Mouse (Mus musculus) stomach, embryonic 16.5 days (tissue): ENCODE results near the gene Hmcn1. TPM values are rescaled to one million over a fixed set of nuclear protein-coding genes. Genes with fewer than 3 reads are reported as not detected.

Source experiments
- ATAC-seq: fragments of 200-750 bp; cut with Nextera tagmentation; 2 replicates; pipeline ENCODE4 v1.8.0; 2017; ENCODE audit warnings: moderate number of reproducible peaks, moderate TSS enrichment; ENCODE audit not compliant: insufficient read depth, low FRiP score
- H3K27ac ChIP-seq: fragments of 300-500 bp; sonication (generic); 2 replicates; pipeline ENCODE4 v1.5.1; 2014; ENCODE audit warnings: low read length
- H3K27me3 ChIP-seq: fragments of 300-500 bp; sonication (generic); 2 replicates; pipeline ENCODE4 v1.6.1; 2014; ENCODE audit warnings: low read length, control low read depth, mixed read lengths; ENCODE audit not compliant: control insufficient read depth, insufficient read depth
- H3K36me3 ChIP-seq: fragments of 300-500 bp; sonication (generic); 2 replicates; pipeline ENCODE4 v1.6.1; 2014; ENCODE audit warnings: low read length; ENCODE audit not compliant: control insufficient read depth, insufficient read depth
- H3K4me1 ChIP-seq: fragments of 300-500 bp; sonication (generic); 2 replicates; pipeline ENCODE4 v1.6.1; 2014; ENCODE audit warnings: low read length, control low read depth, mixed read lengths; ENCODE audit not compliant: control insufficient read depth, insufficient read depth
- H3K4me2 ChIP-seq: fragments of 300-500 bp; sonication (generic); 2 replicates; pipeline ENCODE4 v1.6.1; 2014; ENCODE audit warnings: low read depth, low read length, mixed read lengths
- H3K4me3 ChIP-seq: fragments of 300-500 bp; sonication (generic); replicated peaks from 2 replicates; pipeline ENCODE4 v1.5.1; 2014; ENCODE audit warnings: mild to moderate bottlenecking, low read length
- H3K9ac ChIP-seq: fragments of 300-500 bp; sonication (generic); 2 replicates; pipeline ENCODE4 v1.6.1; 2014; ENCODE audit warnings: low read length
- H3K9me3 ChIP-seq: fragments of 300-500 bp; sonication (generic); replicated peaks from 2 replicates; pipeline ENCODE4 v1.6.1; 2016; ENCODE audit warnings: low read length, control low read depth; ENCODE audit not compliant: control insufficient read depth
- WGBS: fragments of 180-500 bp; shearing (Covaris S2); extraction: QIAGEN DNeasy Blood & Tissue Kit; methylation state at CpG from one replicate; pipeline ENCODE4 v1.1.7; 2014; 5-methylcytosine and 5-hydroxymethylcytosine counted together
- polyA plus RNA-seq: library from polyadenylated mRNA; unstranded; fragments of >200 nt; fragmentation: Nextera tagmentation; extraction: Ambion mirVana; gene quantifications from 2 replicates; pipeline ENCODE4 v1.2.1, GENCODE M21; 2015

Gene Hmcn1
- polyA plus RNA-seq, 1 experiment from 2014 or later, result 13.6 TPM

DNA sequence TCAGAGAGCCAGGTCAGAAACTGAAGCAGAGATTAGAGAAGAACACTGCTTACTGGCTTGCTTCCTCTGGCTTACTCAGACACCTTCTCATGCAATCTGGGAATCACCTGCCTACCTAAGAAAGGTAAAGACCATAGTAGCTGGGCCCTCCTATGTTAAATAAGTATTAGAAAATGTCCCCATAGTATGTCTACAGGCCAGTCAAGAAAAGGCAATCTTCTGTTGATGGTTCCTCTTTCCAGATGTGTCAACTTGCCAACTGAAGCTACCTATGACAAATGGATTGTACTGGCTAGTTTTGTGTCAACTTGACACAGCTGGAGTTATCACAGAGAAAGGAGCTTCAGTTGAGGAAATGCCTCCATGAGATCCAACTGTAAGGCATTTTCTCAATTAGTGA lies 40.1 kb upstream of the Hmcn1 start:
- Histone ChIP-seq H3K4me3 (no peak overlapping the region), H3K36me3 (no peaks in the 10 kb centered on the region), H3K4me1 (no peaks in the 10 kb centered on the region), H3K27me3 (no peaks in the 10 kb centered on the region), H3K27ac (no peak overlapping the region), H3K4me2 (no peak overlapping the region), H3K9ac (no peak overlapping the region), H3K9me3 (no peaks in the 10 kb centered on the region)
- ATAC-seq, result no peak

DNA sequence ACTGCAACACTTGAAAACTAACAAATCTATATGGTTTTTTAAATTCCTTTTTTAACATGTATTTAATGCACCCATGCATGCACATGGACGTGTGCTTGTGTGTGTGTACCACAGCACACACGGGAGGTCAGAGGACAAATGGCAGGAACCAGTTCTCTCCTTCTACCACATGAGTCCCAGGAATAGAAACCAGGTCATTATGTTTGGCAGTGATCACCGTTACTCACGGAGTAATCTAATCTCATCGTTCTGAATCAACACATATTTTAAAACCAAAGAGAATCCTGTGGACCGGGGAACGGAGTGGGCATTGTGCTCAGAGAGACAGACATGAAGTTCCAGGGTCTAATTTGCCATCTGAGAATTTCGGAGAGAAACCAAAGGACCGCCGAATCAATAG lies 38.3 kb upstream of the Hmcn1 start:
- WGBS, result 74% methylated on average over 10 of the region's 10 CpGs
- Histone ChIP-seq H3K36me3 (no peaks in the 10 kb centered on the region), H3K27ac (no peak overlapping the region)

DNA sequence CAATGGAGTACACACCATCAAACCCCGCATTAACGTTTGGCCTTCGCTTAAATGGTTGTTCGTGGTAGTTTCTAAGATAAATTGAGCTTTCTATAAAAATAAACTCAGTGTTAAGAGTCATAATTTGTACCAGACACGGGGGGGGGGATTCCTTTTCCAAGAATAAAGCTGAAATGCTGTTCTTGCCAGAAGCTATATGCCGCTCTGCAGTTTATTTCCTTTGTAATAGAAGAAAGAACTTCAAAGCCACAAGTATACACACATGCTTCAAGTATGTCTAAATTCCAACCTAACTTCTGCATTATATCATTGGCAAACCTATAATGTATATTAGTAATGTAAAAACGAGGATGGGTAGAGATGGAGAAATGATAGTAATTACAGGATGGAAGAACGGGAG lies 37.9 kb upstream of the Hmcn1 start:
- no peak overlapping the region for H3K4me2 ChIP-seq
- WGBS, result 65% methylated on average over 8 of the region's 8 CpGs
- no peaks in the 10 kb centered on the region for H3K27me3 ChIP-seq
- H3K9ac ChIP-seq, result no peak overlapping the region
- H3K36me3 ChIP-seq, result no peaks in the 10 kb centered on the region
- H3K4me3 ChIP-seq, result no peak overlapping the region
- no peak overlapping the region for H3K27ac ChIP-seq
- no peaks in the 10 kb centered on the region for H3K9me3 ChIP-seq
- no peaks in the 10 kb centered on the region for H3K4me1 ChIP-seq
- ATAC-seq, result no peak

More for the DNA sequence above, 38.3 kb upstream of the Hmcn1 start:
- no peak overlapping the region for H3K9ac ChIP-seq
- H3K4me3 ChIP-seq, result no peak overlapping the region
- no peak overlapping the region for H3K4me2 ChIP-seq
- H3K9me3 ChIP-seq, result no peaks in the 10 kb centered on the region
- no peak for ATAC-seq
- no peaks in the 10 kb centered on the region for H3K4me1 ChIP-seq
- no peaks in the 10 kb centered on the region for H3K27me3 ChIP-seq

DNA sequence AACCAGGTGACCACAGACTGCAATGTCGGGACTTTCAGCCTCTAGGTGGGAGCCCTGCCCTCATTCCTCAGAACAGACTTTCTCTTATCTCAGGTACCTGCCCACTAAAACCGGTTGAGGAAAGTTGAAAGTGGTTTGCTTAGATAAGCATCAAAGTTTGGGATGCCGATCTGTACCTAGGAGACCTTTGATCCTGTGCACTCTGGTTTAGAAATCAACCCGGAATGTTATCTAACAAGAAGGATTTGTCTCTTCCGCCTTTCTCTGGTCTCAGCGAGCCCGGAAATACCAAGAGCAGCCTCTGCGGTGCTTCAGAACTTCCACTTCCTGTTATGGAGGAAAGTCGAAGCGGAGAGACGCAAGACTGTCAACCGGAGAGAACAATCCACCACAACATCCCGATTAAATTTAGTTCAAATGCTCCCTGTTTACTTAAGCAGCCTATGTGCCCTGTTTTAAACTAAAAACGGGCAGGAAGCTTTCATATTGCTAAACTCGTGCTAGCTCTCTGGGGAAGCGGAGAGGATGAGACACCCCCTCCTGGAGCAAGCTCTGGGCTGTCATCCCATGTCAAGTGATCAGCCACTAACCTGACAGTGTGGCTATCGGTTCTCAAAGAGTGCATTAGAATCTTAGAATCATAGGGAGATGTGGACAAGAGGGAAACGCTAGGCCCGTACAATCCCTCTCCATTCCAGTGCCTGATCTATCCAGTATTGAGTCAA lies 32.0 kb upstream of the Hmcn1 start:
- no peak; the same call in 1 of the 2 replicates for ATAC-seq
- 68% methylated on average over 19 of the region's 19 CpGs for WGBS
- H3K4me3 ChIP-seq, result no peak overlapping the region
- no peak overlapping the region for H3K9ac ChIP-seq
- no peaks in the 10 kb centered on the region for H3K9me3 ChIP-seq
- no peak overlapping the region for H3K27ac ChIP-seq
- H3K4me1 ChIP-seq, result no peaks in the 10 kb centered on the region
- no peak overlapping the region for H3K4me2 ChIP-seq
- no peaks in the 10 kb centered on the region for H3K27me3 ChIP-seq
- H3K36me3 ChIP-seq, result no peaks in the 10 kb centered on the region

DNA sequence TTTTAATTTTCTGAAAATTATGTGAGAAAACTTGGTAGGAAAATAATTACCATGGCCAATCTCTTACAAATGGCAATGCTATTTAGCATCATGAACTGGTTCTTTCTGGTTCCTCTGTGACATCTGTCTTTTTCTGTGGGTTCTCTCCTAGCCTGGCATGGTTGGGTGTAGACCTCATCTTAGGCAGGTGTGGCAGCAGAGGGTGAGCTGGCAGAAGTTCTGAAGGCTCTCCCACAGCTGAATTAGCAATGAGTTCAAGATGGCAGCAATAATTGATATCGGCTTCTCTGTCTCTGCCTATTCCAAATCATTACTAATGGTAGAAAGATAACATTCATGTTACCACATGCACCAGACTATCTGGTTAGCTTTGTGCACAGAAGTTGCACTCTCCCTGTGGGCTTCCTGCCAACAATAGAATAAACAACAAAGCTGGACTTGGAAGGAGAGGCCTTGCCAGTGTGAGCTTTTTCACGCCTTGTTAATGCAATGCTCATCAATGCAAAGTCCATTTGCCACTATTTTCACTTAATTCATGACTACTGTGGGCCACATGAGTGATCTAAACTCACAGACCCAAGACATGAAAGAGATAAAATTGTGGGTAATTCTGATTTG lies 26.1 kb upstream of the Hmcn1 start:
- H3K4me3 ChIP-seq, result no peak overlapping the region
- H3K36me3 ChIP-seq, result no peaks in the 10 kb centered on the region
- no peaks in the 10 kb centered on the region for H3K4me1 ChIP-seq
- ATAC-seq, result no peak
- no peaks in the 10 kb centered on the region for H3K27me3 ChIP-seq
- 61% methylated on average over 2 of the region's 2 CpGs for WGBS
- no peak overlapping the region for H3K4me2 ChIP-seq
- no peaks in the 10 kb centered on the region for H3K9me3 ChIP-seq
- no peak overlapping the region for H3K9ac ChIP-seq
- no peak overlapping the region for H3K27ac ChIP-seq

DNA sequence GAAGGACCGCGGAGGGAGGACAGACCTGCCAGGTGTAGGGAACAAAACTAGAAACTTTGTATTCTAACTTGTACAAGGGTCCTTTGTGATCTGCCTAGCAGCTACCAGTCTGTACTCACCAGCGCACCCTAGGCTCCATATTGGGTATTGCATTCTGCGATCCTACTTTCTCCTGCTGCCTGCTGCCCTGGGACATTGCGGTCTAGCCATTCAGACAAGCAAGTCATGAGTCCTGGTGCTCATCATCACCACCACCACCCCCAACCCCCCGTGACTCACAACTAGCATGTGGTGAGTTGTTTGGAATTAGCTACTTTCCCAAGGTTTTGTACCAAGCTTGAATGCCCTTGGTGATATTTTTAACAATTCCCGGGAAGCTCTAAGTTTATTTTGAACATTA lies 17.8 kb upstream of the Hmcn1 start:
- Histone ChIP-seq H3K9me3 (no peaks in the 10 kb centered on the region), H3K27ac (no peak overlapping the region), H3K4me3 (no peak overlapping the region), H3K4me1 (peaks cover 6% of the 10 kb centered on the region; the same call in 1 of the 2 replicates), H3K4me2 (no peak overlapping the region), H3K27me3 (no peaks in the 10 kb centered on the region), H3K36me3 (no peaks in the 10 kb centered on the region), H3K9ac (no peak overlapping the region)
- no peak for ATAC-seq
- WGBS, result 31% methylated on average over 7 of the region's 7 CpGs

DNA sequence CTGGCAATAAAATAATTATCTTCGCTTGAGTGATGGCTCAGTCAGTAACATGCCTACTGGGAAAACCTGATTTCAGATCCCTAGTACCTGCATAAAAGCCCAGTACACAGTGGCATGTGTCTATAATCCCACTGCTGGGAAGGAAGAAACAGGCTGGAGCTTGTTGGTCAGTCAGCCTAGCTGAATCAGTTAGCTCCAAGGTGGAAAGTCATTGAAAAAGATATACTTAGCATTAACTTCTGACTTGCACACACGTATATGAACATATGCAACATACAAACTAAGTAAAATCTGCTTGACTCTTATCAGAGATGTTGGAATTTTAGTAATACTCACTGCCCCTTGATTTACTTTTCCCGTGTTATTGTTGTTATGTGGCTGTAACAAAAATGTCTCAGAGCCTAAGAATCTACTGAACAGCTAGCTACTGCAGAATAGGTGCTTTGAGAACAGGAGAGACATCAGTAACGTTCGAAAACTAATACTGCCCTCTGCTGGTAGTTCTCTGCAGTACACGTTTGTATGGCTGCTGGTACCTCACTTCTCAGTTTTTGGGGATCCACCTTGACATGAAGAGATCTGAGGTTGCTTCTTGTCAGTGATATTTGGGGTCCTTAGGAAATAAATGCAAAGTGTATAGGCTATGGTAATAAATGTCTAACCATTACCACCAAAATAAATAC lies 16.0 kb upstream of the Hmcn1 start:
- Histone ChIP-seq H3K4me3 (no peak overlapping the region), H3K9me3 (no peaks in the 10 kb centered on the region), H3K36me3 (no peaks in the 10 kb centered on the region), H3K4me1 (peaks cover 6% of the 10 kb centered on the region; the same call in 1 of the 2 replicates), H3K9ac (no peak overlapping the region), H3K27me3 (no peaks in the 10 kb centered on the region), H3K27ac (no peak overlapping the region), H3K4me2 (no peak overlapping the region)
- ATAC-seq, result no peak
- WGBS, result 29% methylated on average over 6 of the region's 6 CpGs

DNA sequence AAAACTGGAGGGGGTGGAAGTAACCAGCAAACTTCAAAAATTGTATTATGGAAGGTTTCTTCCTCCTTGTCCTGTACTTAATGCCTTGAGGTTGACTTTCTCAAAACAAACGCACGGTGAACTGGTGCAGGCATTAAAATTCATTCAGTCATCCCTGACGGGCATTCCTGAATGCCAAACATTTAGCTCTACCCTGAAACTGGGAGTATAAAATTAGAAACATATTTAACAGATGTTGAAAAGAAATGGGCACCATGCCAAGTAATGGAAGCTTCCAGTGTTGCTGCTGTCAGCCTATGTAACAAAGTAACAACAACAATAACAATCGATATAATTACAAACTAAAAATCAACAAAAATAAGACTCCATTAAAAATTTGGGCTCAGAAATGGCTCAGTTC lies 14.5 kb upstream of the Hmcn1 start:
- Histone ChIP-seq H3K4me3 (no peak overlapping the region), H3K27me3 (no peaks in the 10 kb centered on the region), H3K27ac (no peak overlapping the region), H3K4me1 (peaks cover 6% of the 10 kb centered on the region; the same call in 1 of the 2 replicates), H3K9ac (no peak overlapping the region), H3K4me2 (no peak overlapping the region), H3K36me3 (no peaks in the 10 kb centered on the region), H3K9me3 (no peaks in the 10 kb centered on the region)
- no peak for ATAC-seq
- WGBS, result 49% methylated on average over 4 of the region's 4 CpGs

DNA sequence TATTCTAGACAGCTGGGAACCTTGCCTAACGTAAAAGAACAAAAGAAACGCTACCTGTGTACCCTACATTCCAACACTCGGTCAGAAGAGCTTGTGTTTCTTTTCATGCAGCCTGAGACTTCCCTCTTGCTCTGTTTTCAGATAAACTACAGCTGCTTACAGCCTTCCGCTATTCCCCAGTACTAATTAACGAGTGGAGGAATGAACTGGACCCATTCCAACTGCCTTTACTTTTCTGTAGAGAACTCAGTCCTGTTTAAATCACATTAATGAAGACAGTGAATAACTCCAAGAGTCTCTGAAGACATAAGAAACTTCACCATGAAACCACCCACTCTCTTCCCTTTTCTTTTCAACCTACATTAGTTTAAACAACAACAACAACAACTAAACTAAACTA lies 10.8 kb upstream of the Hmcn1 start:
- WGBS, result 42% methylated on average over 5 of the region's 5 CpGs
- H3K27ac ChIP-seq, result no peak overlapping the region

More for the DNA sequence above, 10.8 kb upstream of the Hmcn1 start:
- Histone ChIP-seq H3K4me1 (peaks cover 9% of the 10 kb centered on the region; the same call in 1 of the 2 replicates), H3K4me2 (no peak overlapping the region), H3K27me3 (no peaks in the 10 kb centered on the region), H3K36me3 (no peaks in the 10 kb centered on the region), H3K4me3 (no peak overlapping the region), H3K9ac (no peak overlapping the region), H3K9me3 (no peaks in the 10 kb centered on the region)
- ATAC-seq, result no peak
